Mouse (Mus musculus) embryonic fibroblast, embryonic 13.5 days (primary cell): Measurements from ENCODE around the gene Bahcc1. TPM values are rescaled to one million over a fixed set of nuclear protein-coding genes. Genes with fewer than 3 reads are reported as not detected.
A peak's percentile ranks its signal among the peaks of the same experiment; 100 is the strongest.

Source experiments
- H3K27ac ChIP-seq: 2 replicates; pipeline ENCODE4 v1.5.1; 2012; ENCODE audit warnings: low read length, control low read depth, inconsistent platforms; ENCODE audit not compliant: insufficient read depth
- H3K4me1 ChIP-seq: 2 replicates; pipeline ENCODE4 v1.6.1; 2011; ENCODE audit warnings: low read length; ENCODE audit not compliant: control insufficient read depth, insufficient read depth
- H3K4me3 ChIP-seq: 2 replicates; pipeline ENCODE4 v1.5.1; 2011; ENCODE audit warnings: mild to moderate bottlenecking, control low read depth, low read length; ENCODE audit not compliant: insufficient read depth
- CTCF ChIP-seq: IDR thresholded peaks from 2 replicates; pipeline ENCODE4 v1.5.1; 2011; ENCODE audit warnings: mild to moderate bottlenecking, control low read depth, low read length, moderate library complexity, borderline replicate concordance; ENCODE audit not compliant: insufficient read depth
- POLR2A ChIP-seq: IDR thresholded peaks from 2 replicates; pipeline ENCODE4 v1.6.1; 2011; ENCODE audit warnings: low read depth, mild to moderate bottlenecking, control low read depth, low read length, moderate library complexity
- polyA plus RNA-seq: library from polyadenylated mRNA; stranded (reverse); fragments of >200 nt; gene quantifications from 2 replicates; pipeline ENCODE4 v1.2.4, GENCODE M21; 2011; ENCODE audit warnings: low read depth; ENCODE audit not compliant: missing spikeins, insufficient read length

Gene Bahcc1
- polyA plus RNA-seq, result 17.9 and 18.6 TPM in 2 replicates

- Histone ChIP-seq H3K27ac (peak within 1 kb of the TSS; percentile 79), H3K4me1 (peaks cover 10% of the 10 kb centered on the region; the same call in 1 of the 2 replicates), H3K4me3 (peak within 1 kb of the TSS; percentile 73)
- peak; percentile 95 for TF ChIP-seq POLR2A
- TF ChIP-seq CTCF, result no peak
These were observed at the start of gene Bahcc1 for GRCm38 (mm10) chr11:120232230-120233097. TSS of gene Bahcc1 (plus strand) at chr11:120232947.

DNA sequence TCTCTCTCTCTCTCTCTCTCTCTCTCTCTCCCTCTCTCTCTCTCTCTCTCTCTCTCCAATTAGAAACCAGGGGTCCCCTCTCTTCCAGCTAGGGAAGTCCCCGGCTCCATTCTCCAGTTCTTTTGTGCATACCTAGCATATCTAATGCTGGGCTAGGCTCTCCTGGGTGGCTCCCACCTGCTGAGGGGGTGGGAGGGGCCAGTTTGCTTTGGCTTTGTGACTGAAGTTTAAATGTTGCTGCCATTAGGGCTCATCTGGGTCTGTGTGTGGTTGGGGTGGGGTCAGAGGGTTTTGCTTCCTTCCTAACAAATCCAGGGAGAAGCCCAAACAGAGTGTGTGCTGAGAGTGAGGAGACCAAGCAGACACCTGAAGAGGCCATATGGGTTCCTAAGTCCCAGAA, 49.6 kb upstream of the Bahcc1 start:
- no peak for TF ChIP-seq POLR2A
- TF ChIP-seq CTCF, result no peak
- Histone ChIP-seq H3K4me1 (0 out of 2 replicates have a peak, but pooled peaks cover 4% of the 10 kb centered on the region), H3K4me3 (no peak overlapping the region), H3K27ac (no peak overlapping the region)

DNA sequence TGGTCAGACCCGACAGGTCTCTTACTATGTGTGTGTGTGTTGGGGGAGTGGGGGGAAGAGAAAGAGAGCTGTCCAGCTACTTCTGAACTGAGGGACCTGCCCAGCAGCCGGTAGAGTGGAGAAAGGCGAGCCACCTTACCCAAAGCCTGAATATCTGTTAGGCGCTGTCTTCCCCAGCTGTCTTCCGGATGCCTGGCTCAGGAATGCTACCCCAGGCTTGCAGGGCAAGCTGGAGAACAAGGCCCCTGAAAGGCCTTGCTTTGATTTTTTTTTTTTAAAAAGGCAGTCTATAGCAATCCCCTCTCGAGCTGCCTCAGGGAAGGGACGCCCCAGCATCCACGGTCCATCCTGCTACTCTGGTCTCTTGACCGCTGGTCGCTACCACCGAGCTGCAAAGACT, 49.0 kb upstream of the Bahcc1 start:
- Histone ChIP-seq H3K4me3 (no peak overlapping the region), H3K27ac (no peak overlapping the region), H3K4me1 (0 out of 2 replicates have a peak, but pooled peaks cover 4% of the 10 kb centered on the region)
- TF ChIP-seq POLR2A (no peak), CTCF (no peak)

DNA sequence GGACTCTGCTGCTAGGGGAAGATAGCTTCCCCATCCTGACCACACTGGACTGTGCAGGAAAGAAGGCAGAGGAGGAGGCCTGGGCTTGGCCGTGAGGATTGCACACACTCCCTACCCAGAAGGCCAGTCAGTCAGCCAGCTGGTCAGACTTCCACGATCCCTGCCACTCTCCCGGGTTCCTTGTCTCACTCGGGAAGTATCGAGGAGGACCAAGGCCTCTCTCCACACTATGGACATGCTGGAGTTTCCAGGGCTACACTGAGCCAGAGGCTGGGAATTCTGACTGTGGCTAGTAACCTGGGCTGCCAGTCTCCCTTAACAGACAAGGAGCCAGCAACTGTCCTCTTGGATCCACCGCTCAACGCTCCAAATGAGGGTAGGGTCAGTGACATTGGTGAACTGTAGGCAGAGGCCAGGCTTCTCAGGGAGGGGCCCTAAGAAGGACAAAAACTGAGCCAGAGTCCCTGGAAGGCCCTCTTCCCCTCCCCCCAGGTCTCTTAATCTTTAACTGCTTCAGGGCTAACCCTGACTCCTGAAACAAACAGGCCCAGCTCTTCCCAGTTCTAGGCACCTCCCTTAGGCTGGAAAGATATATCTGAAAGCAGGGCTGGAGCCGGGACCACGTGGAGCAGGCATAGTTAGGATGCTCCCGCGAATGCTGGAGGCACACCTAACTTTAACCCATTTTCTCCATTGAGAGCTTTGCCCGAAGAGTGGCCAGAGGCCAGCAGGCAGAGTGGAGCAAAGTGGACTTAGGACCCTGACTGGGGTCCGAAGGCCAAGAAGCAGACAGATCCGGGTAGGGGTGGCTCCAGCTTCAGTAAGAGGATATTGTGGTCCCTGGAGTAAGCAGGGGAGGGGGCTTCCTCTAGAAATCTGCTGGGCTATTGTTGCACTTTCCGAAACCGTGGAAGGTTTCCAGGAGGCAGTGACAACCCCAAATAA, 48.1 kb upstream of the Bahcc1 start:
- TF ChIP-seq POLR2A, result no peak
- TF ChIP-seq CTCF, result no peak
- H3K4me1 ChIP-seq, result 0 out of 2 replicates have a peak, but pooled peaks cover 4% of the 10 kb centered on the region
- H3K4me3 ChIP-seq, result peak overlapping the region; percentile 94; the same call in 1 of the 2 replicates
- no peak overlapping the region for H3K27ac ChIP-seq

- H3K4me3 ChIP-seq, result peak overlapping the region; percentile 94
- H3K27ac ChIP-seq, result peak overlapping the region; percentile 30; the same call in 1 of the 2 replicates
- TF ChIP-seq CTCF (no peak), POLR2A (no peak)
- peaks cover 5% of the 10 kb centered on the region; the same call in 1 of the 2 replicates for H3K4me1 ChIP-seq
These were observed 47.2 kb upstream of the Bahcc1 start for GRCm38 (mm10) chr11:120185316-120186141.

DNA sequence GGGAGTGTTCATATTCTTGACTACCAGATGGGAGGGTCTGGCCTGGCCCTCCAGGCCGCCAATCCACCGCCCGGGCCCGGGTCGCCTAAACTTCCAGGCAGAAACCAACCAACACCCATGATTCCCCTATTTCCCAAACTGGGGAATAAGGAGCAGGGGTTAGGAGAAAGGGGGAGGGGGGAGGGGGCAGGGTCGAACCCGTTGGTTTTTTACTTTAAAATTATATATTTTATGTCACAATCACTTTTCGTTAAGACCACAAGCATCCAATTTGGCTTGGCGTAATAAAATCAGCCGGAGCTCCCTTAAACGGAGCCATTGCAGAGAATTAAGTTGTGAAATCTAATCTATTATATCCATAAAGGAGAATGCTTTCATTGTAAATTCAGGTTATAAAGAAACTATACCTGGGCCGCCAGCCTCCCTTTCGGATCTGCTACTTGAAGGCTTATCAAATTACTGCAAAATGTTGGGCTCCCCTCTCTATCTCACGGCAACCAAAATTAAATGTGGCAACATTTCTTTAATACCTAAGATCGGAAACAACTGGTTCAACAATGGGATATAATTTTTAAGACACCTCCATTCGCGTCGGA, 46.5 kb upstream of the Bahcc1 start:
- Histone ChIP-seq H3K4me3 (peak overlapping the region; percentile 94), H3K27ac (peak overlapping the region; percentile 81), H3K4me1 (peaks cover 10% of the 10 kb centered on the region; the same call in 1 of the 2 replicates)
- no peak for TF ChIP-seq POLR2A
- no peak for TF ChIP-seq CTCF

DNA sequence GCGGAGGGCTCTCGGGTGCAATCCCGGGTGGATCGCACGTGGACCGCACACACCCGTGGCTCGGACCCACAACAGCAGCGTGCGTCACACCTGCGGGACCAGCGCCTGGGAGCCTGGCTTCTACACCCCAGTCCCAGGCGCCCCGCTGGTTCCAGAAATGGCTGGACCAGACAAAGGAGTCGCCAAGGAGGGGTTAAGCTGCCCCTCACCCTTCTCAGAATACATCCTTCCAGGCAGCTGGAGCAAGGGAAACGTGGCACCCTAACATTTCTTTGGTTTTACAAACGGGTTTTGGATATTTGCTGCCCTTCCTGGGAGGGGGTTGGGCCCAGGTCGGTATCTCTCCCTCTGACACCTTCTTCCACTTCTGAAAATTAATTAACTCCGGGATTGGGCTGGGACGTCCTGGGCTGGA, 45.9 kb upstream of the Bahcc1 start:
- H3K27ac ChIP-seq, result peak overlapping the region; percentile 81
- TF ChIP-seq POLR2A, result no peak
- no peak for TF ChIP-seq CTCF
- H3K4me1 ChIP-seq, result peaks cover 10% of the 10 kb centered on the region; the same call in 1 of the 2 replicates
- peak overlapping the region; percentile 94 for H3K4me3 ChIP-seq

DNA sequence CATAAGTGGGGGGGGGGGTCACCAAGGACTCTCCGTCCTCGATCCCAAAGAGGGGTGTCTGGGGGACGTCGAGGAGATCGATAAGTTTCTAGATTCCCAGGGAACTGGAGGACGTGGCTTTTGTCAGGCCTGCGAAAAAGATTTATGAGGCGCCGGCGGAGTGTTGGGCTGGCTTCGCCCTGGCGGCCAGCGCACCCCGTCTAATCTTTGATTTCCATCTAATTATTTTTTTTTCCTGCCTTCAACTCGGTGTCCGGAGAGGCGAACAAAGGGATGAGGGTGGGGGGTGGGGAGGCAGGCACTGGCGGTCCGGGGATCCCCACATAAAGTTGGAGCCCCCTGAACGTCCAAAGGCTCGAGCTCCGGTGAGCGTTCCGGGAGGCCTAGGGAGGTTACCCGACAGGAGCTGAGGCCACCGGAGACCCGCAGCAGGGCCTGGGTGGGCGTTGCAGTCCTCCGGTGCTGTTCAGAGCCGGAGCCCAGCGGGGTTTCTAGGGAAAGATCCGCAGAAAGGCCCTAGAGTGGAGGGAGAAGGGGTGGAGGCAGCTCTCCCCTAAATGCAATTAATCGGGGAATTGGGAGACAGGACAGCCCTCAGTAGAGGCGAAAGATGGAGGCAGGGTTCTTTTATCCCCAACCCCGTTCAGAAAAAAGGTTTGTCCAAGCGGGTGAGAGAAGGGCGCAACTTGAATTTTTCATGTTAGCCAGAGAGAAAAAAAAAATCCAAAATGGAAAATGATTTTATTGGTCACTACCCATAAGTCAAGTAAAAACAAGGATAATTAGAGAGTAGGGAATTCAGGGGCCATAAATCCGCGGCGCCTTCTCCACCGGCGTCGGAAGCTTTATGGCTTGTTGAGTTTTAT, 45.3 kb upstream of the Bahcc1 start:
- no peak for TF ChIP-seq CTCF
- TF ChIP-seq POLR2A, result no peak
- peak overlapping the region; percentile 81 for H3K27ac ChIP-seq
- H3K4me3 ChIP-seq, result peak overlapping the region; percentile 94
- H3K4me1 ChIP-seq, result peaks cover 10% of the 10 kb centered on the region; the same call in 1 of the 2 replicates
